Mouse (Mus musculus): Measurements from ENCODE around the gene Slc25a54.

DNA sequence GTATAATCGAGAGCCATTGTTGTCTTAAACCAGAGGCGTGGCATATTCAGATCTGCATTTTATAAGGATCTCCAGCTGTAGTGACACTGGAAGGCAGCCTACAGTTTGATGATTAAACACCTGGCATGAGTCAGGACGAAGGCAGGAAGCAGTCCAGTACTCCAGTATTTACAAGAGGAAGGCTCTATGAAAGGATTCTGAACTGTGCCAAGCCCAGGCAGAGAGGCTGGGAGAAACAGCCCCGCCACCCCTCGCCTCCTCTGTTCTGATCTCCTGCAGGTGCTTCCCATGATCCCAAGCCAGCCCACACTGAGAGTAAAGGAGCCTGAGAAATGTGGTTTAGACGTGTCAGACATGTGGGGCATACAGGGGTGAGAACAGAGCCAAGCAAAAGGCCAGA, 49.5 kb upstream of the Slc25a54 start:
- TF ChIP-seq CTCF (IDR thresholded peaks at IDR 0.05; ENCODE audit: low read depth, low read length) (no peak), POLR2A (IDR thresholded peaks at IDR 0.05; ENCODE audit: extremely low read depth, insufficient read depth, low read length) (no peak)
